Mouse (Mus musculus) adrenal gland, adult 18-20 months (tissue): ENCODE results near the gene Tenm4. TPM values are rescaled to one million over a fixed set of nuclear protein-coding genes. Genes with fewer than 3 reads are reported as not detected.
A peak's percentile ranks its signal among the peaks of the same experiment; 100 is the strongest.

ENCODE experiments used
- DNase-seq, 2 experiments: peaks; one replicate each; pipeline ENCODE4 v3.0.0; 2021 to 2022; ENCODE audit warnings: low spot score in 2 of 2
- total RNA-seq, 2 experiments: library from RNA; stranded (reverse); gene quantifications; 1 replicate in 1 of 2; 2 replicates in 1 of 2; pipeline ENCODE4 v1.2.3; 2021

The Tenm4 gene
- total RNA-seq, 2 experiments from 2014 or later, result 11.8 to 27.2 TPM

DNA sequence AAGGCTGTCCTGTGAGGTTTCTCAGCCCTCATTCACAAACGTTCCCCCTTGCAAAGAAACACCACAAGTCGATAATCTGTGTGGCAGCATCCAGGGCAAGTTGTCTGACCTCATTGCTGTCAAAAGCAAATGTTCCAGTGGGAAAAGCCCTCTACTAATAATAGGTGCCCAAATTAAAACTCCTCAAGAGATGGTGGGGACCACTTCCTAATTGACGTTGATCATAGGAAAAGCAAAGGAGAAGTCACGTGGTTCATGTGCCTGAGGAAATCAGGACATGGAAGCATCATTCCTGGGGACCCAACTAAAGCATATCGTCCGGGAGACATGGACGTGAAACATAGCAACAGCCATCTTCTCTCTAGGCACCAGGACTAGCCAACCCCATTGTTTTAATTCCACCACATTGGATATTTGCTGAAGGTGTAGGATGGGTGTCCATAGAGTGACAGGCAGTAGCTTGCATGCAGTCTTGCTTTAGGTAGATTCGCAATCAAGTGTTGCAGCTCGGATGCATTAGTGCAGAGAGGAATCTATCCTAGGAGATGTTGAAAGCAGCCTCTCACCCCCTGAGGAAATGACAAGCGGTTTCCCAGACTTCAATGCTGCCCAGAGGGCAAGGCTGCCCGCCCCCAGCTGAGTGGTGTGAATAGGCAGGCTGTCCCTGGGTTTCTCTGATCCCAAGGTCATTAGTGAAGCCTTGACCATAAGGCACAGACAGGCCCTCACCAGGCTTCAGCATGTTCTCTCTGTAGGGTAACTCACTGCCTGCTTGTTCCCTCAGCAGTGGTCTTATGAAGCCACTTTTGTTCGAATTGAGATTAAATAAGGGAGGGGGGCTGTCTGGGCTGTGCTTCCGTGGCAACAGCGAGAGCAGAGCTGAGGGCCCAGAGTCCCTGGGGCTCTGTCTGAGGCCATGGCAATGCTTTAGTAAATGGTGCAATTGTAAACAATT, 547.4 kb downstream of the Tenm4 start:
- no peak for DNase-seq

DNA sequence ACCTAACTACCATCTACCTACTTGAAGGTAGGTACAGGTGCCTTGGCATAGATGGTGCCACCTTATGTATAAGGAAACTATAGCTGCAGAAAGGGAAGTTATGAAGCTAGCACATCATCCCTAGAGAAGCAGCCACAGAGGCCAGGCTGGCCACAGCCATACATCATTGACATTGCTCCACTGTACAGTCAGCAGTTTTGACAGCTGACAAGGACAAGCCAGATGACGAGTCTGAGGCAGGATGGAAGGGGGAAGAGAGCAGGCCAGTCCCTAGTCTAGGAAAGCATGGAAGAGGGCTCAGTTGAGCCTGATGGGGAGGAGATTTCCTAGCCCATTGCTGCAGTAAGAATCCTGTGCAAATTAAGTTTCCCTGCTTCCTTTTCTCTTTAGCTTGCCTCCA, 548.9 kb downstream of the Tenm4 start:
- DNase-seq, result peak in 1 of 2 experiments; percentile 43

DNA sequence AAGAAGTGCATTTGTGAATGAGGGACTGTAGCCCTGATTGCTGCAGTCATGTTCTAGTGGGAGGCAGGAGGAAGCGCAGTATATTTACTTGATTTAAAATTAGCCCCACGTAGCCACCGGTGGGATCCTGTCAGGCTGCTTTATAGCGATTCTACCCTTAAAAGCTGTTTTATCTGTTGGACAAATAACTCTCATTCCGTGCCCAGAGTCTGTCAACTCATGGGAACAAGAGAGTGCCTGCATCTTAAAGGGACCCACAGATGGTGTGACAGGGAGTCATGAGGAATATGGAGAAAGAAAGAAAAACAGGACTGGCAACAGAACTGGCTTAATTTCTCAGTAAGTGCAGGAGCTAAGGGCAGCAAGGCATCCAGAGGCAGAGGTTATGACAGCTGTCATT, 549.4 kb downstream of the Tenm4 start:
- DNase-seq, result no peak

DNA sequence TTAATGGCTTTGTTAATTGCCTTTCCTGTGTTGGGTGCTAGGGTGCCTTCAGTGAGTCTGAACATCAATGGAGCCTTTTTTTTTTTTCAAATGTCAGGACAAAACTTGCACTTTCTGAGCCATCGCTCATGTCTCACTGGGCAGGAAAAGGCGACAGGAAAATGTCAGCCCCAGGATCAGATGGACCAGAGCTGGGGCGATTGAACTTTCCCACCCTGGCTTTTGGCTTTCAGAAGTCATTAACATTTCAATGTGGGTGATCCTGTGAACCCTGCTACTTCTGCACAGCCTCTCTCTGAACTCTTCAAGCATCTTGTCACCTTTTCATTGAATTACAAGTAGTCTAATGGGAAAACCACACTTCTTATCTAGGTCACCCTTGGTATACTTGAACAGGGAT, 551.8 kb downstream of the Tenm4 start:
- no peak for DNase-seq

DNA sequence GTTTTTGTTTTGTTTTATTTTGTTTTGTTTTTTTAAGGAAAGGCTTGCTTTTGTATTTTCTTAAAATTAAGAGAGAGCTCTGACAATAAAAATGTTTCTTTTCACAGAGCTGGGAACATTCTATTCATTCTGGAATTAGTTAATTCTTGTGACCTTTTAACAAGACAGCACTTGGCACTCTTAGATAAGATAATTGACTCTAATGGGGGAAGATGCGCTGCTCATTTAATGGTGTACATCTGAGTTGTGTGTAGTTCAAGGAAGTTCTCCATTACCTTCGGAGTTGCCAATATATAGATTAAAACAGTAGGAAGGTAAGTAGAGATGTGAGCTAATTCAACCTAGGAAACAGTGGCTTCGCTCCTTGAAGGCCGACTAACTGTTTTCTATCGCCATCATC, 554.6 kb downstream of the Tenm4 start:
- DNase-seq, result no peak

DNA sequence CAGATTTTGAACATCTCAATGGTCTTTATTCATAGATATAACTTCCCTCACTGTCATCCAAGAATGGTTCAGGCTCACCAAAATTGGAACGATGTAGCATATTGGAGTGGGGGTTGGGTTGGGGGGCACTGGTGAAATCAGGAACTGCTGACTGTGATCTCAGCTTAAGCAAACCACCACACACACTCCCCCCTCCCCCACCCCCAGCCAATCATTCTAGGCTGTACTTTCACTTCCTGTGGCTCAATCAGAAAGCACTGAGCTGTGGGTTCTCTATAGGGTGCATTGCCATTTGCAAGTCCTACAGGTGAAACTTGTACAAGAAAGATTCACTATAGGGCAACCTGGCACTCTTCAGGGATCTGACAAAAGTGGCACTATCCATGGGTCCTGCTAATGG, 559.3 kb downstream of the Tenm4 start:
- DNase-seq, result no peak

DNA sequence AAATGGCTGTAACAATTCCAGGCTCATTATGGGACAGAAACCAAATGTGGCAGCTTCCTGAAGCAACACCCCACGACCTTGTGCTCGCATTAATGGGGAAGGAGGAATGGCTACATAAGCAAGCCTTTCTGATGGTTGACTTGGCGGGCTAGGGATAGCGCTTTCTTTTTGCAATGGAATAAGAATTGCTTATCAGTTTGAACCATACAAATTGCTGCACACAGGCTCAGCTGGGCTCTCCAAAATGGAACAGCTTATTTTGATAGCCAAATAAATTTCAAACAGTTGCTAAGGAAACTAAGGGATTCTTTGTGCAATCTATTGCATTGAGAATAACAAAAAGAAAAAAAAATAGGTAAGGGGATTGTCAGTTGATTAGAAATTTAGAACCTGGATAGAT, 560.9 kb downstream of the Tenm4 start:
- no peak for DNase-seq

DNA sequence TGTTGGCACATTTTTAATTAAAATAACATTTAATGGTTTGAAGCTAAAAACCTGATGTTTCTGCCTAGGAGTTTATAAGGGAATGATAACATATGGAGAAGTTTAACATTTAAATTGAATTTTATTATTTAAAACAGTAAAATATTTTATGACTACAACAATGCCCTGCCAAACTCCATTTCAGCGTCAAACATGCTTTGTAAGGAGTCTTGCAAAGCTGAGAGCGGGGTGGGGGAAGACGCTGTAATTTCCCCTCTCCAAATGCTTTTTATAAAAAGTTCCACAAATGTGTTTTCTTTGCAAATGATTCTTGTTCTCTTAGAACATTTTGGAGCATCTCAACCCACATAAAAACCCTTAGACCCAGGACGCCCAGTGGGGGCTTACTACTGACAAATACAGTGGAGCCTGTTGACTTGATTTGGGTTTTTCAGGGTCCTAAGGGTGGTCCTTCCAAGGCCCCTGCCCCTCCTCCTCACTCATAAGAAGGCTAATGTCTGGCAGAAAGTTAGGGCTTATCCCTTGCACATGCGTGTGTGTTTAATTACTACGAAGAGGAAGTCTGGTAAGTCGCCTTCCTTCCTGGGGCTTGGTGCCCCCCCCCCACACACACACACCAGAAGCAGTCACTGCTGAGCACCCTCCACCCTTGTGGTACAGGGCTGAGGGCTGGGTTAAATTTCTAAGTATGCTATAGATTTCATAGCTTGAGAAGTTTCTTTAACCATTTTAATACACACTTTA, 563.4 kb downstream of the Tenm4 start:
- no peak for DNase-seq

DNA sequence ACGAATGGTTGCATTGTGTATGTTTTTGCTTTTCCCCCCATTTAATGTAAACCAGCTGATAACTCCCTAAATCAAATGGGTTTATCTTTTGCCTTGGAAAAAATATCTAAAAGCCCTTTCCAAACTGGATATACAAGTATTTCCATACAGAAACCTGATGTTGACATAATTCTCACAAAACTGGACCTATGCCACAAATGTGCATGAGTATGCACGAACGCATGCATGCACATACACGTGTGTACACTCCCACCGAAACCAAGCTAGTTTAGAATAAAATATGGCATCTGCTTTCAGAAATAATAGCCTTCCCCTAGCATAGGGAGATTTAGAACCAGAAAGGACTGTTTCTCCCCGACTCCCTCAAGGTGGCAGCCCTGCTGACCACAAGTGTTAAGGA, 569.6 kb downstream of the Tenm4 start:
- DNase-seq, result no peak

DNA sequence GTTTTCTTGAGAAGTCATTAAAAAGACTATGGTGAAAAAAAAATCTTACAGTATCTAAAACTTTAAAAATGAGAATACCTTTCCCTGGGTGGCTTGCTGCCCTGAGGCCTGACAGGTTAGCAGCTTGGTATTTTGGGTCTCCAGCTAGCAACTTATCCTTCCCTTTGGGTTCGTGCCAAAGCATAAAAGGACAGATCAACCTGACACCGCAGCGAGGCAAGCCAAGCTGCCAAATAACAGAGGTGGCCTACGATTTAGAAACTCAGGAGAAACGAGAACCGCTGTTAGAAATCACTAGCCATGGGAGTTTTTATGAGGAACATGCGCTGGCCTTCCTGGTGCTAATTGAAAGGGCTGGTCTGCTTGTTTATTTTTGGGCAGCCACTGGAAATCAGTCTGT, 571.2 kb downstream of the Tenm4 start:
- DNase-seq, result no peak

DNA sequence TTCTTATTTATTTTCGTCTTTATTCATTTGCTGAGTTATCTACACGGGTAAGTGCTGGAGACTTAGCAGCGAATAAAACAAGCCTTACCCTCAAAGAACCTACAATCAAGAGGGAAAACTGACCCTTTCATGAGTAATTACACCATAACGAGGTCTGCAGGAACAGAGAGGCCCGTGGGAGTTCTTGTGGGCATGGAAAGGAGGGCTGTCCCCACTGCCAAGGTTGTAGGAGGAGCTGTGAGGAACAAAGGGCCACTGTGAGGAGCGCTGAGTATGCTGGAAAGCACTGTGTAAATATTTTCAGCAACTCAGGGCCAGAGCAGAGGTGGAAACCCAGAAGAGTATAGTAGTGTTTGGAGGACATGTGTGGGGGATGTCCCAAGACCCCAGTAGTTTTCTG, 574.9 kb downstream of the Tenm4 start:
- no peak for DNase-seq

DNA sequence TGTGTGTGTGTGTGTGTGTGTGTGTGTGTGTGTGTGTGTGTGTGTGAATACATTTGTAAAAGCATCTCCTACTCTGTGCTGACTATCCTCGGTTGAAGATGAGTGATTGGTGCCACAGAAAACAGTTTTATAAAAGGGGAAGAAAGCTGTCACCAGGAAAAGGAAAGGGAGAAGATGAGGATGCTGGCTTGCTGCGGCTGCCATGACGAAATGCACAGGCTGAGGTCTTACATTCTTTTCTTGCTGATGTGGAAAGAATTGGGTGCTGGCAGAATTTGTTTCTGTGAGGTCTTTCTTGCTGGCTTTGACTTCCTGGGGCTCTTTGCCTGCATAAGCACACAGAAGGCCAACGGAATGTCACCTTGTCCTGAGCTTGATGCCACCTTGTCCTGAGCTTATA, 575.7 kb downstream of the Tenm4 start:
- no peak for DNase-seq

DNA sequence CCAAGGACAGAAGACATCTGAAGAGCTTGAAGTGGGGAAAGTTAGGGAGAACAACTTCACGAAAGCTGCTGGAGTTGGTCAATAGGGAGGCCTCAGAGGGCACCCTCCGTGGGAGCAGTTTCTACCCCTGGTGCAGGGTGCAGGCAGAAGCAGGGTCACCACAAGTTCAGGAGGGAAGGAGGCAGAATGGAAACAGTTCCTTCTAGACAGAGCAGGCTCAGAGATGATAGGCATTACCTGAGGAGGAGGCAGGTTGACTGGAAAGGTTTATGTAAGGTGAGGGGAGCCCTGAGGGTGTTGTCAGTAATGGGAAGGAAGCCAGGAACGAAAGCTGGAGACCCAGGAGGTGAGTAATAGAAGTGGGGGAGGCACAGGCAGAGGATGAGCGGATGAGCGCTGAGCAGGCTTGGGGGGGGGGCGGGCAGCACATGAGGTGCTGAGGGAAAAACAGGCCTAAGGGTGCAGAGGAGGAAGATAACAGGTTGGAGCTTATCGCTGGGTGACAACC, 577.5 kb downstream of the Tenm4 start:
- no peak for DNase-seq

DNA sequence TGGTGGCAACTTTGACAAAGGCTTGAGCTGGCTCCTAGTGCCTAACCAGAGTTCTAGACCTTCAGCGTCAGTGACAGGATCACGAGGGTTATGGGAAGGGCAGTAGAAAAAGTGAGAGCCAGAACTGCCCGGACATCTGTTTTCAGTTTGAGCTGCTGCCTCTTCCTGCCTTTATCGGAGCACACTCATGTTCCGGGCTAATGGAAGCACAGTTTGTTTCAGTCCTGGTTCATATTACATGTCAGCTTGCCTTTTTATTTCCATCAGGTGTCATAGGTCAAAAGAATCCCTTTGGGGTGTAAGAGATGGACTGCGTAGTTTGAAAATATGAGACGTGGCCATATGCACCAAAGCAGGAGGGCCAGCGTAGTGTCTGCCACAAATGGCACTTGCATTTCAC, 578.7 kb downstream of the Tenm4 start:
- no peak for DNase-seq

DNA sequence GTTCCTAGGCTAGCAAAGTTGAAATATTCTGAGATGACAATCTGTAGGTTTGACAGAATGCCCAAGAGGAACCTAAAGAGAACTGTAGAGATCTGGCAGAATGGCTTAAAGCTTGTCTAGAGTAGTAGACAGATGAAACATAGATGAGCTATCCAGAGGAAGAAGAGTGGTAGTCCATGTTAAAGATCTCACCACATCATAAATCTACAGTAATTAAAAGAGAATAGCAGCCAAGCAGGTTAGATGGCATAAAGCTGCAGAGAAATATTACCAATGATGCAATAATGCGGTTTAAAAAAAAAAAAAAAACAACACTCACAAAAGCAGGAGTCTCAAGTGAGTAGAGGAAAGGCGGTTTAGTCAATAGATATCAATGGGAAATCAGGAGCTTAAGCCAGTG, 580.2 kb downstream of the Tenm4 start:
- no peak for DNase-seq

DNA sequence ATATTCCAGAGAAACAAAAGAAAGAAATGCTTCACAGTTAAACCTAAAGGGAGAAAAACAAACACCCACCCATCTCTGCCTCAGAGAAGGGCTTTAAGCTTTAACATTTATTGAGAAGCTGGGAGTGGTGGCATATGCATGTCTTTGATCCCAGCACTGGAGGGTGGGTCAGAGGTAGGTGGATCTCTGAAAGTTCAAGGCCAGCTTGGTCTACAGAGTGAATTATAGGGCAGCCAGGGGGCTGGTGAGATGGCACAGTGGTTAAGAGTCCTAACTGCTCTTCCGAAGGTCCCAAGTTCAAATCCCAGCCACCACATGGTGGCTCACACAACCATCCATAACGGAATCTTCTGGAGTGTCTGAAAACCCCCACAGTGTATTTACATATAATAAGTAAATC, 581.7 kb downstream of the Tenm4 start:
- no peak for DNase-seq

DNA sequence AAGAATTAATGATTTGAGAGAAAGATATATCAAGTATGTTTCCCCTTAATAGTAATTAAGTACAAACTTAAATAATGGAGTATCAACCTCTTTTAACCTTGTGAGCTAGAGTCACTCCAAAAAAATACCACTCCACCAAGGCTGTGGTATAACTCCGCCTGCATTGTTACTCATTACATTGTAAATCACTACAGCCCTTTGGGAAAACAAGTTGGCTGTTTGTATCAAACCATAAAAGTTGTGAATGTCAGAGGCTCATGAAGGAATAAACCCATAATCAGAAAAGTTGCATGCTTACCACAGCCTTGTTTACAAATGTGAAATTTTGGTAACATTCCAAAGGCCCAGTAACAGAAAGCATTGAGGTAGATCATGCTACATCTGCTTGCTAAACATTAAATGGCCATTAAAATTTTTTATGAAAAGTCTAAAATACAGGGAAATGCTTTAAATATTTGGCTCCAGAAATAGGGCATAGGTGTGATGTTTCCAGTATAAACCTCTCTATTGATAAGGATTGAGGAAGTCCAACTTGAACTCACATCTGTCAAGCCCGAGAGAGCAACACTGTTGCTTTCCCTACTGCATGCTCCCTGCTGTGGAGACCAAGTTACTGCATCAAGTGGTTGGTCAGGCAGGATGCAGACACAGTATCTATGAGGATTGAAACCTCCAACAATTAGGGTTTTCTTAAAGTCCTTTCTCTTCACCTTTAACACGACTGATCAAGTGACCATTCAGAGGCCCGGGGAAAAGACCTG, 582.5 kb downstream of the Tenm4 start:
- no peak for DNase-seq

DNA sequence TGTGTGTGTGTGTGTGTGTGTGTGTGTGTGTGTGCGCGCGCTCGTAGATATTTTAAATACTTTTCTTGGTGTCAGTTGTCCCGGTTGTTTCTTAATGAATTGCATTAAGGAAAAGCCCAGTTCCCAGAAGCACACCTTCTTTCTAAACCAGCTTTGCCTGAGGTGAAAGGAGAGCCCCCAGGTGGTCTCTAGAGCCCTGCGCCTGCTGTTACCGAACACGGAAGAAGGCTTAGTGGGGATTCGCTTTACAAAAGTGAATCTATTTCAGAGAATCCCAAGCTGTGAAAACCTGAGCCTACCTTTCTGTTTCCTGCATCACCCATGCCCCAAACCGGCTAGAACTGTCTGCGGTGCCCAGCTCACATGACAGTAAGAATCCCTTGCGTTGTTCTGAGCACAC, 583.1 kb downstream of the Tenm4 start:
- DNase-seq, result no peak

DNA sequence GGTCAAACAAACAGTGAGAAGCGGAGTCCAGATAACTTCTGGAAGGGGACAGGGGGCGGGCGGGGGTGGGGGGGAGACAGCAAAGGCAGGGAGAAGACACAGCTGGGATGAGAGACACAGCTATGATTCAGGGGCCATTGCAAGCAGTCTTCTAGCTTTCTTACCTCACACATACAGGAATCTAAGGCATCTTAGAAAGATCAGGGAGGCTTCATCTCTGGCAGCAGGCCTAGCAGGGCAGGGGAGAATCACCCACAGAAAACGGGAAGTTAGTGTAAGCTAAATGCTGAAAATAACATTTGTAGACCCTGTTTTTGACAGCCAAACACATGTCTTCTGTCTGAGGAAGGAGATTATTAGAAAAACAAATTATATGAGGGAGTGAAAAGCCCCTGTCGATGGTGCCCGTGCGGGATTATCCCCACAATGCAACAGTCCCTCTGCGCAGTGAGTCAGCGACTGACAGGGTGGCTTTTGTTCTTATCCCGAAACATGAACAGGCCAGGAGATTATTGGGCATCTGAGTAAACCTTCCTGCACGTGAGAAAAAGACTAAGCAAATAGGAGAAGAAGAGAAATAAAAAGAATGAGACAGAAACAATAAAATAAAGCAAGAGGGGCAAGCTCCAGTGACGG, 584.5 kb downstream of the Tenm4 start:
- no peak for DNase-seq

DNA sequence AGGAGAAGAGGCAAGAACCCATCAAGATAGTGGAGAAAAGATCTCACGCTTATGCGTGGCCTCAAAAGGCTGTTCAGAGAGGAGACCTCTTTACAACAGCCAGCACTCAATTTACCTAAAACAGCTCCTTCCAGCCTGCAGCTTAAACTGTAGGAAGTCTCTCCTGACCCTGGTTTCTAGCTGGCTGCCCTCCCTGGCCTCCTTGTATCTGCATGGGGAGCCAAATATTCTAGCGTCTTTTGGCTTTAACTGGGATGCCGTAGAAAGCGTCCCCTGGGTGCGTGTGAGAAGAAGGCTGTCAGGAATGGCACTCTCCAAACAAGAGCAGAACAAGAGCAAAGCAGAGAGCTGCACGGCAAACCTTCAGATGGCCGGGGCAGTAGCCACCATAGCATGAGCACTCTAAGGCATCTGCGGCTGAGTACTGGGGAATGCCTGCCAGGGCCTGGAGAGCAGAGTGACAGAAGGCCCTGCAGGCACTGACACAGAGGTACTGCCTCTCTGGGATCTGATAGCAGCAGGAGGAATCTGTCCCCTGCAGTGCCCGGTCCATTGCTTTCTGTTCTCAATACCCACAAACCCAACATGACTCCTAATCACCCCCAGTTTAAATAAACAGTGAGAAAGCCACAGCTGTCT, 585.2 kb downstream of the Tenm4 start:
- DNase-seq, result no peak

DNA sequence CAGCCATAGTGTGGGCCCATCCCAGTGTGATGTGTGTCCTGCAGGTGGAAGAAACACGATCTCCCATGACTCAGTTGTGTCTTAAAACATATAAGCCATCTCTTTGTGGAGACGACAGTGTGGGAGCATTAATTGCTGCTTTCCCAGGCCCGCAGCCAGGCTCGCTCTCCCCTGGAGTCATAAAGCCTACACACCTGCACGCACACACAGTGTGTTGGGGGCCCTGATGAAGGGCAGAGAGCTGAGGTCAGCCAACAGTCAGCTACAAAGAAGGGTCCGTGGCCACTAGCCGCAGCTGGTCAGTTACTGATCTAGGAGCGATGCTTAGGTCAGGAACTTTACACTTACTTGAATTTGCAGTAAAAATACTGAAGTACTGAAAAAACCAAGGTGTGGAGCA, 586.0 kb downstream of the Tenm4 start:
- DNase-seq, result no peak
